Mouse (Mus musculus) 3T3-L1 (cell line): ENCODE data around the gene Asic2.

Source experiments
- DNase-seq: peaks from one replicate; pipeline ENCODE4 v3.0.0-alpha.2; 2015; ENCODE audit warnings: low read depth, low spot score

Gene Asic2

GRCm38 (mm10) chr11:80856827-80857226 is 1111.4 kb downstream of the Asic2 start:
- no peak for DNase-seq

- DNase-seq, result no peak
These were observed 1113.3 kb downstream of the Asic2 start for GRCm38 (mm10) chr11:80854908-80855307.

GRCm38 (mm10) chr11:80854430-80854829 is 1113.8 kb downstream of the Asic2 start:
- no peak for DNase-seq

- no peak for DNase-seq
These were observed 1115.2 kb downstream of the Asic2 start for GRCm38 (mm10) chr11:80853014-80853413.

- peak; percentile 32 for DNase-seq
These were observed 1116.4 kb downstream of the Asic2 start for GRCm38 (mm10) chr11:80851859-80852258.

- DNase-seq, result no peak
These were observed 1120.1 kb downstream of the Asic2 start for GRCm38 (mm10) chr11:80848131-80848530.

- DNase-seq, result no peak
These were observed 1122.1 kb downstream of the Asic2 start for GRCm38 (mm10) chr11:80846115-80846514.

GRCm38 (mm10) chr11:80845486-80845885 is 1122.8 kb downstream of the Asic2 start:
- no peak for DNase-seq

- DNase-seq, result no peak
These were observed 1124.8 kb downstream of the Asic2 start for GRCm38 (mm10) chr11:80843435-80843834.

GRCm38 (mm10) chr11:80838724-80839123 is 1129.5 kb downstream of the Asic2 start:
- peak; percentile 29 for DNase-seq

- DNase-seq, result no peak
These were observed 1132.4 kb downstream of the Asic2 start for GRCm38 (mm10) chr11:80835841-80836240.

- DNase-seq, result no peak
These were observed 1132.9 kb downstream of the Asic2 start for GRCm38 (mm10) chr11:80835395-80835794.
